Mouse (Mus musculus) heart, postnatal 4 days (tissue): ENCODE data around the gene Gys1. TPM values are rescaled to one million over a fixed set of nuclear protein-coding genes. Genes with fewer than 3 reads are reported as not detected.
"Not testable (repeated sequence)": the region's sequence is repeated elsewhere in the genome, so short reads cannot be mapped to it uniquely, and the experiment has no call there.

Experiments used
- DNase-seq: peaks from one replicate; pipeline ENCODE4 v3.0.0; 2021
- total RNA-seq, 2 experiments: library from RNA; stranded (reverse); gene quantifications; 2 replicates each; pipeline ENCODE4 v1.2.3; 2021

Gene Gys1
- total RNA-seq, result 10 to 100 TPM; 82.7 to 90.3 TPM

GRCm38 (mm10) chr7:45434203-45435015, at the start of gene Gys1:
Gys1 (plus strand) TSS chr7:45434844.
- DNase-seq, result peak; percentile 100

DNA sequence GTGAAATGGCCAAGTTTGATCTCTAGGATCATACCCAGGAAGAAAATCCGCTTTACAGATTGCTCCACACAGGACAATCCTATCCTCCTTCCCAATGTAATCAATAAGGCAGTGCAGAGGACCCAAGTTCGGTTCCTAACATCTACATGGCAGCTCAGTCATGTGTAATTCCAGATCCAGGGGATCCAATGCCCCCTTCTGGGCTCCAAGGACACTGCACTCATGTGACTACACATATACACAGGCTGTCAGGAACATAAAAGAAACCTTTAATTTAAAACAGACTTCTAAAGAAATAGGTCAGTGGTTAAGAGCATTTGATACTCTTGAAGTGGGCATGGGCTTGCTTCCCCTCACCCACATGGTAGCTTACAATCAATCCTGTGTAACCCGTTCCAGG, 48.6 kb upstream of the Gys1 start:
- DNase-seq, result no peak

GRCm38 (mm10) chr7:45395129-45395541, 39.5 kb upstream of the Gys1 start:
- no peak for DNase-seq

DNA sequence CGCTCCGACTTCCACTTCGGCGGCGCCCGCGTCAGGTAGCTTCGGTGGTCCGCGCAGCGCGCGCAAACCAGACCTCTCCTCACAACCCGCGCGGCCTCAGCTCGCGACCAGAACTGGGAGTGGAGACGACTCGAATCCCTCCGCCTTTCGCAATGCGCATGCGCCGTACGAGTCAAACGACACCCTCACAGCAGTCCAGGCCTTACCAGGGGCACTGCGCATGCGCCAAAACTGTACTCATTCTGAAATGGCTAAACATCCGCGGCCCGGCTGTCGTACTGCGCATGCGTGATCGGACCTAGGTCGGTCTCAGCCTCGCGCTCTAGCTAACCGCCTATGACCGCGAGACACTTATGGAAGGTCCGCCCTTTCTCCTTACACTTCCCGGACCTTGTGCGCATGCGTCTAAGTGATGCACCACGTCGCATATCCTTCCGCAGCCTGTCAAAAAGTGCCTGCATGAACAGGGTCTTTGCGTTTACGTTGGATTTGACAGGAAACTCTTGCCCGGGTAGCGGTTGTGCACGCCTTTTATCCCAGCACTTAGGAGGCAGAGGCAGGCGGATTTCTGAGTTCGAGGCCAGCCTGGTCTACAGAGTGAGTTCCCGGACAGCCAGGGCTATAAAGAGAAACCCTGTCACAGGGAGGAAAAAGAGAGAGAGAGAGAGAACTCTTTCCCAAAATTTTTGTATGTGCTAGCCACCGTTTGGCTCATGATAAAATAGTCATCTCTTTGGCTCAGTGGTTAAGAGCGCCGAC, 38.9 kb upstream of the Gys1 start, which contains the start of gene Snrnp70:
TSS of gene Snrnp70 (minus strand) at position 165 of the 759 bp plus-strand sequence.
- peak; percentile 100 for DNase-seq

DNA sequence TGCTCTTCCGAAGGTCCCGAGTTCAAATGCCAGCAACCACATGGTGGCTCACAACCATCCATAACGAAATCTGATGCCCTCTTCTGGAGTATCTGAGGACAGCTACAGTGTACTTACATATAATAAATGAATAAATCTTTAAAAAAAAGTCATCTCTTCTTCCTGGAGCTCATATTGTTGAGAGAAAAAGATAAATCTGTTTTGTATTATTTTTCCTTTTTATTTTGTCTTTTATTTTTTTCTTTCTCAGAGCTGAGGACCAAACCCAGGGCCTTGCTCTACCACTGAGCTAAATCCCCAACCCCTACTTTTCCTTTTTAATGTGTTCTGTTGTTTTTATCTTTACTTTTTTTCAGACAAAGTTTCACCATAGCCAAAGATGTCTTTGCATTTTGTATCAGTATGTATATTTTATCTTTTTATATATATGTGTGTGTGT, 38.3 kb upstream of the Gys1 start:
- DNase-seq, result not testable (repeated sequence)

- DNase-seq, result no peak
Measured at GRCm38 (mm10) chr7:45396787-45397186, 37.9 kb upstream of the Gys1 start.

DNA sequence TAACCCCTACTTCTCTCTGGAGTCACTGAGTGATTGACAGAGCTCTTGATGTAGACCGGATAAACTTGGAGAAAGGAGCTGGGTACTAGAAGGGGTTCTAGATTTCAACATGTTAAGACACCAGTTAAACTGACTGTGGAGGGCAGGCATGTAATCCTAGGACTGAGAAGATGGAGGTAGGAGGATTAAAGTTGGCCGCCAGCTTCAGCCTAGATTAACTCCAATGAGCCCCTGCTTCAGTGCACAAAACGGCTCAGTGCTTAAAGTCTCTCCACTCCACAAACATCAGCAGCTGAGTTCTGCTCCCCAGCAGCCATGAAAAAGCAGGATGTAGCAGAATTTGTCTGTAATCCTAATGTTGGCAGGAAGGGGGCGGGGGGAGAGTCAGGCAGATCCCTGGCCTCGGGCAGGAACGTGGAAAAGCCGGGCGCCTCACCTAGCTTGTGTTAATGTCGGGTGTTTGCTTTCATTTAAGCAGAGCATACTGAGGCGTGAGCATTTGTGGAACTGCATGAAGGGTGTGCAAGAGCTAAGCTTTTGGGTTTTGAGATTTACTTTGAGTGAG, 33.0 kb upstream of the Gys1 start:
- no peak for DNase-seq

DNA sequence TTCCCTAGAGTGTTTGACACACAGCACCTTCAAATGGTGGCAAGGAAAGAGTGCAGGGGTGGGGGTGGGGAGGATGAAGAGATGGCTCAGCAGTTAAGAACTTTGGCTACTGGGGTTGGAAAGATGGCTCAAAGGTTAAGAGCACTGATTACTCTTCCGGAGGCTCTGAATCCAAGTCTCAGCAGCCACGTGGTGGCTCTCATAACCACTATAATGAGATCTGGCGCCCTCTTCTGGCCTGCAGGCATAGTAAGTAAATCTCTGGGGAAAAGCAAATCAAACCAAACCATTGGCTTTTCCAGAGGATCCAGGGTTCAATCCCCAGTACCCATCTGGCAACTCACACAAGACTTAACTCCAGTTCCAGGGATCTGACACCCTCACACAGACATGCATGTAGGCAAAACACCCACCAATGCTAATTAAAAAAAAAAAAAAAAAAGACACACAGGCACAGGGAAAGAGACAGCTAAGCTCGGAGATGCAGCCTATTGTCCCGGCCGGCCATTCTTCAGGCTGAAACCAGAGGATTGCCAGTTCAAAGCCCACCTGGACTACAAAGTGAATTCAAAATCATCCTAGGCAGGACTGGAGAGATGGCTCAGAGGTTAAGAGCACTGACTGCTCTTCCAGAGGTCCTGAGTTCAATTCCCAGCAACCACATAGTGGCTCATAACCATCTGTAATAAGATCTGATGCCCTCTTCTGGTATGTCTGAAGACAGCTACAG, 30.9 kb upstream of the Gys1 start:
- DNase-seq, result peak; percentile 71

DNA sequence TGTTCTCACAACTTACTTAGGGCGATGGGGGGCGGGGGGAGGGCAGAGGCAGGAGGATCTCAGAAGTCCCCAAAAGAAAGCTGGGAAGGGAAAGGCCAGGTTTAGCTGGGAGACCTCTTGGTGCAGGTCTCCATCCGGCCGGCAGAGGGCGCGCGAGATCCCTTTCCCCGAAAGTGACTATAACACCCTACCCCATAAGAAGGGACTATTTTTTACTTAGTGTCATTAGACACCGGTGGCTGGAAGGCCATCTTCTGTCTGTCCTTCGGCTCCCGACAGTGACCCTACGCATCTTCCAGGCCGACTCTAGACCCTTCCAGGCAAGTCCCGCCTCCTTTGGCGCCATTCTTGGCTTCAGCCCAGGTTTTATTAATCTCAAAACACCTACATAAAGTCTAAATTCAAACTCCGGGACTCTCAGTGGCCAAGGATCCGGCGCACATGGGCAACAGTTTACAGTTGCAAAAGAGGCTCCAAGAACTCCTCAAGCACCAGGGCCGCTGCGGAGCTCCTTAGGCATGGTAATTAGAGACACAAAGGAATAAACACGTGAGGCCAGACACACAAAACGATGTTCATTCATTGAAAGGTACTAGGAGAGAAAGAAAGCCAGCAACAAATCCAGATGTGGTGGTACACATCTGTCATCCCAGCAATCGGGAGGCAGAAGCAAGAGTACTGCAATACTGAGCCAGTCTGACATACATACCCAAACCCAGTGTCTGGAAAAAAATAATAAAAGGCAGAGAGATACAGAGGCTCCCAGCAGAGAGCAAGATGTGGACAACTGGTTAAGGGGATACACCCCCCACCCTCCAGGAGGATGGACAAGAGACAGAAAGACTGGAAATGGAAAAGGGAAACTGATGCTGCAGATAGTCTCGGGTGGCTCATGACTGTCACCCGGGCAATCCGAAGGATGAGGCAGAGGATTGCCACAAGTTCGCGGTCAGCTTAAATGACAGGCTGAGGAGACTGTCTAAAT, 29.3 kb upstream of the Gys1 start, which contains the start of gene Kcna7:
TSS of gene Kcna7 (plus strand) at position 563 of the 985 bp plus-strand sequence.
- DNase-seq, result peak; percentile 83

- DNase-seq, result peak; percentile 62
Measured at GRCm38 (mm10) chr7:45406157-45407156, 28.2 kb upstream of the Gys1 start.

GRCm38 (mm10) chr7:45407836-45408235, 26.8 kb upstream of the Gys1 start:
- no peak for DNase-seq

DNA sequence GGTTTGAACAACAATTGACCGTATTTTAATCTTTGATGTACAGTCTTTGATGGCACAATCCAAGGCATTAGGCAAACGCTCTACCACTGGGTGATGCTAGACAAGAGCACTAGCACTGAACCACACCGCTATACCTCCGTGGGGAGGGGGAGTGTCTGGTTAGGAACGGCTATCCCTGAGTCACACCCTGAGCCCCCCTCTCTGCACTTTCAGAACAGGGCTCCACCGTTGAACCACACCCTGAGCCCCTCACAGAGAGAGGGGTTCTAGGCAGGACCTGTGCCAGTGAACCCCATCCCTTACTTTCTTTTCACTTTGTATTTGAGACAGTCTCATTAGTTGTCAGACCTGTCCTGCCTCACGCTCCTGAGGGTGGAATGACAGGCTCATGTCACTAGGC, 26.3 kb upstream of the Gys1 start:
- no peak for DNase-seq

GRCm38 (mm10) chr7:45408949-45409348, 25.7 kb upstream of the Gys1 start:
- no peak for DNase-seq

GRCm38 (mm10) chr7:45409497-45410163, 25.0 kb upstream of the Gys1 start:
- DNase-seq, result no peak

DNA sequence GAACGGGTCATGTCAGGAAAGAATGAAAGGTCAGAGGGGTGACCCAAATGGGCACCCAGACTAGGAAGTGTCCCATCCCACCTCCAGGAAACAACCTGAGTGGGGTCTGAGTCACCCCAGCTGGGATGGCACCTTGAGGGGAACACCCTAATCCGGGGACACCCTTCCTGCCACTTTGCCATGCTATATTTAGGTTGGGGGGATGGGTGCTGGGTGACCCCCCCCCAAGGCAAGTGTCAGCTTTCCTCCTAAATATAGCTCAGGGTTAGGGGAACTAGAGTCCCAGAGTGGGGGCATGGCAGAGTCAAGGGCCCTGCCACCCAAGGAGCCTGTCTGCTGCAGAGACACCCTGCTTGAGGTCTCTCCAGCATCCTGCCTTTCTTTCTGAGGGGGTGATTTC, 22.2 kb upstream of the Gys1 start:
- DNase-seq, result no peak

DNA sequence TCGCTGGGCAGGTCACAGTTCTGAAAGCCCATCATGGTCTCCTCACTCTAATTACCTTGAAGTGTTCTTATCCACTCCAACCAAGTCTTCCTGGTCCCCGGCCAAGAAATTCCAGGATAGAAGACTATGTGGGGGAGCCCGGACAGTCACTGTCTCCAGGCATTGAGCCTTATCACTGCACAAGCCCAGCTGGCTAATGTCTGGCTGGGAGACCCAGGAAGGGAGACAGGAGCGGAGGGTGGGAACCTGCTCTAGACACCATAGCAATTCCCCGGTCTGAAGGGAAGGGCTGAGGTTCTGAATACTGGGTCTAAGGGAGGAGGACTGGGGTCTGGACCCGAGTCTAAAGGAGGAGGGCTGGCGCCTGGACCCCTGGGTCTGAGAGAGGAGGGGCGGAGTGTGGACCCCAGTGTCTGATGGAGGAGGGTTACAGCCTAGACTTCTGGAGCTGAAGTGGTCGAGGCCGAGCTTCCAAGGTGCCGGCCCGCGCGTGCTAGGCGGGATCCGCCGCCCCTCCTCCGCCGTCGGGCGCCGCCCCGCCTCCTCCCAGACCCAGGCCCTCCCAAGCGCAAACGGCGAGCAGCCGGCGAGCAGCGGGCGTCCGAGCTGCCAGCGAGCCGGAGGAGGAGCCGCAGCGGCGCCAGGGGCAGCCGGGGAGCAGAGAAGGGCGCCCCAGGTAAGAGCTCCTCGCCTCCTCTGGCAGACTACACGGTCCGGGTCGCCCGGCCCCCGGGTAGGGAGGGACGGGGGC, 21.4 kb upstream of the Gys1 start, which contains the start of gene Ntf5:
TSS of gene Ntf5 (plus strand) at position 583 of the 751 bp plus-strand sequence.
- DNase-seq, result peak; percentile 38

DNA sequence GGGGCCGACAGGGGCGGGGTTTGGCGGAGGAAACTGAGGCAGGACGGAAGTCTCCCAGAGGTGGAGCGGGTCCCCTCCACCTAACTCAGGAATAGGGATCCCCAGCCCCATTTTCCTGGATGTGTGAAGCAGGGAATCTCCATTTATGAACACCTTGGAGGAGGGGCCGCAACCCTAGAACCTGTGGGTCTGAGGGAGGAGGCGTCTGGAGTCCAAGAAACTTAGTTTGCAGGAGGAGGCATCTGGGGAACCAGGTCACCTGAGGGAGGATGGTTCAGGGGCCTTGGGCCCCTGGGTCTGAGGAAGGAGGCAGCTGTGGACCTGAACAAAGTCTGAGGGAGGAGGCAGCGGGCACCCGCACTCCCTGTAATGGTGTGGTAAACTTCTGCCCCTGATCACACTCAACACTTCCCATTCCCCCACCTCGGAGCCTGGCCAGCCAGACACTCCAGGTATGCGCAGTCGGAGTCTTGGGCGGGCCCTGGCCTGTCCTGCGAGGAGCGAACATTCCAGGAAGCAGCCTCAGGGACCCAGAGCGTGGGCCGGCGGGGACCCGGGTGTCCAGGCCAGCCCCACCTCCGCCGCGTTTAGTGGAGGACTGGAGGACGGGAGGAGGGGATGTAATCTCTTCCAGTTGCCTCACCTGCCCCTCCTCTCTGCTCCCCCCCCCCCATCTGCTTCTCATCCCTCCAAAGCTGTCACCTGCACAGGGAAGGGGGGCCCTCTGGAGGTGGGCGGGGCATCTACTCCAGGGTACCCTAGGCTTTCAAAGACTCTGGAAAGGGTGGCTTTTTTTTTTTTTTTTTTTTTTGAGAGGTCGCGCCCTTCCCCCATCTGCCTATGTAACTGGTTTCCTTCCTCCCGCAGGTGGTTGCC, 20.5 kb upstream of the Gys1 start:
- no peak for DNase-seq
